Mouse (Mus musculus) adrenal gland, postnatal 10 days (tissue): ENCODE measurements around the gene Safb. TPM values are rescaled to one million over a fixed set of nuclear protein-coding genes. Genes with fewer than 3 reads are reported as not detected.

Source experiments
- DNase-seq: peaks from one replicate; pipeline ENCODE4 v3.0.0; 2021; ENCODE audit warnings: mixed read lengths
- total RNA-seq, 2 experiments: library from RNA; stranded (reverse); gene quantifications; 2 replicates each; pipeline ENCODE4 v1.2.3; 2021

Safb gene
- total RNA-seq, 2 experiments from 2014 or later = 92.1 to 113 TPM

DNA sequence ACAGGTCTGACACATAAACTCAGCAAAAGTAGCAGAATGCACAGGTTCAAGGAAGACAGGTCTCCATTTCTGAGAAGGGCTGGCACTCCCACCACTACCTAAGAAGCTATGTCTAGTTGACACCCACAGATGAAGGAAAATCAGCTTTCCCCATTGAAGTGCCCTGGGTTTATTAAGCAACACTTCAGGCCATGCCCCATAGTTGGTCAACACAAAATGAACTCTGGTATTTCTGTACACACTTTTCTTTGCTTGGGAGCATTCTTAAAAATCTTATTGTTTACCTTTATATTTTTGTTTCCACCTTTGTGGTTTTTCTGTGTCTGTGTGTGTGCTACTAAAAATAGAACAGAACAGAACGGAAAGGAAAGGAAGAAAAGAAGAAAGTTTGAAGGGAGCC lies 24.5 kb upstream of the Safb start:
- DNase-seq = no peak

DNA sequence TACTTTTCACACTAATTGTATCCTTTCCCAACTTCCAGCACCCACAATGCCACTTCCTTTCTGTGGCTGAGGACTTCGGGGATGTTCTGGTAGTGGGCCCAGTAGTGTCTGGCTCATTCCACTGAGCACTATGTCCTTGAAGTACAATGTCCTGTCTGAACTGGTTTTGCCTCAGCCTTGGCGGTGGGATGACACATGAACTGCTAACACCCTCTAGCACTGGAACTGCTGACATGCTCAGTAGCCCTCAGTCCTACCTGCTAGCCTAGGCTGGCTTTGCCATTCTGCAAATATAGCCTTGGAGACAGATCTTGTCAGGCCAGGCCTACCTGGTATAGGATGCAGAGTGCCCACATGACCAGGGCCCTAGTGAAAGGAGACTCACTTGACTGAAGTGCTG lies 22.8 kb upstream of the Safb start:
- peak; percentile 40 for DNase-seq

DNA sequence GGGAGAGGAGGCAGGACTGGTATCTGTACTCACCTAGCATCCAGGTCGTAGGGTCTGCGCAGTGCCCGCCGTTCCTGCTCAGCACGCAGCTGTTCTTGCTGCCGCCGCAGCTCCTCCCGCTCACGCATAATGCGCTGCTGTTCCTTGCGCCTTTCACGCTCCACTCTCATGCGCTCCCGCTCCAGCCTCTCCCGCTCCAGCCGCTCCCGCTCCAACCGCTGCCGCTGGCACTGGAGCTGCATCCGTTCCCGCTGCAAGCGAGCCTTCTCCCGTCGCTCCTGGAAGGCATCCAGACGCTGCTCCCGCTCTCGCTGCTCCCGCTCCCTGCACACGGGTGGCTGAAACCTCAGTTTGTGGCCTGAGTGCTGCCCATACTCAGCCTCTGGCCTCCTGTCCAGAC lies 18.3 kb upstream of the Safb start:
- no peak for DNase-seq

- no peak for DNase-seq
Measured at GRCm38 (mm10) chr17:56566918-56567317, 17.7 kb upstream of the Safb start.

GRCm38 (mm10) chr17:56567370-56567769 lies 17.3 kb upstream of the Safb start:
- no peak for DNase-seq

GRCm38 (mm10) chr17:56570287-56570686 lies 14.3 kb upstream of the Safb start:
- no peak for DNase-seq

GRCm38 (mm10) chr17:56572154-56572553 lies 12.5 kb upstream of the Safb start:
- DNase-seq = no peak

DNA sequence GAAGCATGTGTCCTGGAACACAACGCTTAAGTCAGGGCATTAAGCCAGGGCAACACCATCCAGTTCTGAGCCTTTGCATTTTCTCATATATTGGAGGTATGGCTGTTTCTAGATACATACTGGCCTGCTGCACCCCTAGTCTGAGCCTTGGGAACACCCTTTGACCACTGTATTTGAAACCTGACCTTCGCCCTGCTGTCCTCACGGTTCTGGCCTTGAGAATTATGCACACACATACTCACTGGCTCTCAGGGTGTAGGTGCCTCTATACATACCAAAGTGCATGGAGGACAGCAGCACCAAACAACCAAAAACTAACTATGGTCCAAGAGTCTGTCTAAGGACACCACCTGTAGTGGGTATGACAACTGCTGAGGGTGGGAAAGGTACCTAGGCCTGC lies 11.7 kb upstream of the Safb start:
- no peak for DNase-seq

GRCm38 (mm10) chr17:56583071-56583470 lies 1.6 kb upstream of the Safb start:
- no peak for DNase-seq

- peak; percentile 67 for DNase-seq
Measured at GRCm38 (mm10) chr17:56583611-56584256, 891 bp upstream of the Safb start.

DNA sequence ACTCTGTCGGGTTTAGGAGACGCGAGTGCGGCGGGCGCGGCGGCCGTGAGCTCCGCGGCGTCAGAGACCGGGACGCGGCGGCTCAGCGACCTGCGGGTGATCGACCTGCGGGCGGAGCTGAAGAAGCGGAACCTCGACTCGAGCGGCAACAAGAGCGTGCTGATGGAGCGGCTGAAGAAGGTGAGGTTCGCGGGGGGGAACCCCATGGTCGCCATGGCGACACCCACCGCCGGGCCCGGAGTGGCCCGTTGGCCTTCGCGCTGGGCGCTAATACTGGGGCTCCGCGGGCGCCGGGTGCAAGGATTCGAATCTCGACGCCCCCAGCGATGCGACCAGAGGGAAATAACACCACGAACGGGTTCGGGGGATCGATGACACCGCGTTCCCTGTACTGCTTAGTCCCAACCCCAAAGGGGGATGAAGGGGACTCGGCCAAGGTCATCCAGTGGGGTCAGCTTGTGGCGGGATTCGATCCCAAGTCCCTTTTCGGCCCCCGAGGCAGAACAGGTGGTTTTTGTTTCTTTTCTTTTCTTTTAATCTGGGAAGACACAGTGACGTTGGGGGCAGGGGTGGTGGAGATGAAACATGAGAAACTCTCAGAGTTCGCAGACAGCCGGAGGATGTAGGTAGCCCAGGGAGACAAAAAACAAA lies 671 bp downstream of the Safb start:
- DNase-seq = peak; percentile 64

DNA sequence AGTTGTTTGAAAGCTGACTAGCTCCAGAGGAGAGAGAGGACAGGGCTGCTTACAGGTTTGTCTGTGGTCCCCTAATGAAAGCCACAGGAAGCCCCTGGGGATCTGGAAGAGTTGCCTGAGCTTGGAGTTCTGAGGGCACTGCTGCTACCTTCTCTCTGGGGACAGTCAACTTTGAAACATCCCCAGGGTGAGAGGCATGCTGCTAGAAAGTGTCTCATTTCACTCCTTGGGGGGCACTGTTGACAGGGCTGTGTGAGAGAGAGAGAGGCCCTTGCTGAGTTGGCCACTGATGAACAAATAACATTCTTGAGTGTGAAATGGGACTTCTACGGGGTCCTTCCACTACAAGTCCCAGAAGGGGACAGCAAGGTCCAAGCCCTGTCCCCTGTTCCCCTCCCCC lies 3.1 kb downstream of the Safb start:
- DNase-seq = no peak

DNA sequence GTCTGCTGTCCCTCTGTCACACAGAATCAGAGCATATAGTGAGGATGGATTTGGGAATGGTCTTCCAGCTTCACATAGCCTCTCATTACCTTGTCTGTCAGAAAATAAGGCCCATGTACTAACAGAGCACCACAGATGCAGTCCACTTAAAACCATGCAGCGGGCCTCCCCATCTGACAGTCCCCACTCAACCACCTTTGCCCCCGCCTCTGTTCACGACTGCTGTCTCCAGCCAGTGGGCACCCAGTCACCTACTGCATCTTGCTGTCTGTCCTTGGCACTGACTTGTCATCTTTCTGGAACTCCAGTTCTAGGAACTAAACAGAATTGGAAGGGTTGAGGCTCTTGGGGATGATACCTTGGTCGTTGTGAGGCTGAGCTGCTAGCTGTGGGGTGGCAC lies 4.3 kb downstream of the Safb start:
- no peak for DNase-seq

GRCm38 (mm10) chr17:56592553-56592952 lies 7.9 kb downstream of the Safb start:
- DNase-seq = no peak

- no peak for DNase-seq
Measured at GRCm38 (mm10) chr17:56593527-56594271, 9.1 kb downstream of the Safb start.

- DNase-seq = no peak
Measured at GRCm38 (mm10) chr17:56603186-56604069, 18.8 kb downstream of the Safb start.

- DNase-seq = no peak
Measured at GRCm38 (mm10) chr17:56604070-56604380, 19.4 kb downstream of the Safb start.

DNA sequence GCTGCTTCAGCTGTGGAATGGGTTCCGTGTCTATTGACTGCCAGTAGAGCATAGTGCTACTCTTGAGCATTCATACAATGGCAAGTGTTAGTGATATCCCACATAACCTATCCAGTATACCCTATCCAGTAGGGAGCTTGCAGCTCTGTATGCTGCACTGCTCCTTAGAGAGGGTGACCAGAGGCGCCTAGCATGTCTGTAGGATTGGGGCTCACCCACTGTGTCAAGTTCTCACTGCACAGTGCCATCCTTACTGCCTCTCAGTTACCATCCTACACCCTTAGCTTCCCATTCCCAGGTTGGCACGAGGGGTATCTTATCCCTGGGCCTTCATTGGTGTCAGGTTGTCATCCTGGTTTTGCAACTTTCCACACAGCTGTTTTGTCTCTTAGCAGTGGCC lies 19.8 kb downstream of the Safb start:
- no peak for DNase-seq

DNA sequence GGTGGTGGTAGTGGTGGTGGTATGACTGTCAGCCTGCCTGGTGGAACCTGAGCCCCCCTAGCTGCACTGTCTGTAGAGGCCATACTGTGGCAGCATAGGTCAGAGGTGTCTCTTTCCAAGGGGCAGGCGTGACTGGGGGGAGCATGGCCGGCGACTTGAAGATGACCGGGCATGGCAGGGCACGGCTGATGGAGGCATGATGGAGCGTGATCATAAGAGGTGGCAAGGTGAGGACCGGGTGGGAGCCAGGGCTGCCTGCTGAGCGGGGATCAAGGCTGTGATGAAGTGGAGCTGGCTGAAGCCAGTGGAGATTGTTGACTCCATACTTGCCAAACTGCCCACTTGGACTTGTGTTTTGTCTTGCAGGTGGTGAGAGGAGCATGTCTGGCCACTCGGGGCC lies 20.8 kb downstream of the Safb start:
- no peak for DNase-seq

- DNase-seq = no peak
Measured at GRCm38 (mm10) chr17:56607521-56608062, 23.0 kb downstream of the Safb start.

DNA sequence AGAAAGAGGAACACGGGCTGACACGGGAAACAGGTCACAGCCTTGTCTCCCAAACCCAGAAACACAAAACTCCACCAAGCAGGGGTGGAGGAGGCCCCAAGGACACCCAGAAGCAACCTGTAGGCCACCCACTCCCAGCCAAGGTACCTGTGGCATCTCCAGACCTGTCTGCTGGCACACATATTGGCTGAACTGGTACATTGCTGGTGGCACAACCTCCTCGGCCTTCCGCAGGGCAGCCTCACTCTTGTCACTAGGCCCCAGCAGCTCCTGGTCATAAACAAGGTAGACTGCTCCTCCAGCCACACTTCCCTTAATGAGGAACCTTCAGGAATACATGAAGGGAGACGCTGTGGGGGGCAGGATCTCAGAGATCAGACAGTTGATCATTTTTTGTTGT lies 24.1 kb downstream of the Safb start:
- no peak for DNase-seq

- peak; percentile 93 for DNase-seq
Measured at GRCm38 (mm10) chr17:56609452-56610171, 25.0 kb downstream of the Safb start, which contains the start of gene 2410015M20Rik. Gene 2410015M20Rik (minus strand): TSS chr17:56609771.
